8 mouse cellular contexts compared by ENCODE assay signal in the genomic region with DNA sequence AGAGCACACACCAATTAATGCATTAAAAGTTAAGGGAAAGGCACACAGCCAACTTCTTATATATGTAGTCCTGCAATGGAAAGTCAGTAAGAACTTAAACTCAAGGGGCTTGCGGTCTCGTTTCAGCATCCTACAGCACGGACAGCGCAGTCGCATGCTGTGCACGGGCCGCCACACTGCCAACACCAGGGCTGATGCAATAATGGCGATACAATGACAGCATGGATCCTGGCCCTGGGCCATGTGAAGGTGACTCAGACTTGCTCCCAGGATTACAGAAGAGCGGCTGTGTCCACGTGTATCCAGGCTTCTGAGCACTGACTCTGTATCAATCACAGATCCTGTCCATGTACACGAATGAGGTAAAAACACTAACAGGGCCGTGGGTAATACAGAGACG.
A peak's percentile ranks its signal among the peaks of the same experiment; 100 is the strongest.
DNase-seq lines count a peak whose midpoint lies in the region; ATAC-seq lines count a peak whose summit lies in the region.
"Had no signal": no experiment of that assay in that cellular context is flagged by ENCODE, and none has a peak within 500 bp of the region (broad histone marks: within the 10 kb centered on the region; RNA-seq: fewer than 3 reads in every experiment).

No protein-coding gene starts in this region.

- H3K9me3 ChIP-seq in liver, embryonic 12.5 days (replicated peaks), result no peaks in the 10 kb centered on the region

- ATAC-seq in liver, embryonic 12.5 days, result no peak
- ATAC-seq in megakaryocyte progenitor cell, adult 5-6 weeks (replicated peaks; ENCODE audit: poor library complexity), result peak; percentile 68

- no peak overlapping the region for H3K27ac ChIP-seq in liver, embryonic 12.5 days

- peaks cover 5% of the 10 kb centered on the region; the same call in 1 of the 2 replicates for H3K4me1 ChIP-seq in liver, embryonic 12.5 days

- DNase-seq in liver (peak; percentile 38), ZHBTc4 (ENCODE audit: low read depth, low spot score) (peak; percentile 40)
- DNase-seq in cerebellum, adult 9-10 months, result peak; percentile 78
- no peak for DNase-seq in testis, postnatal 14 days (ENCODE audit: low spot score)
- no peak for DNase-seq in right cerebral cortex, adult 2 months (ENCODE audit: low spot score in 2 of 2)
- DNase-seq: lung, postnatal 10 days had no signal

- WGBS in liver, embryonic 12.5 days (ENCODE audit: insufficient replicate concordance), result 85% methylated on average over 13 of the region's 13 CpGs

- H3K4me3 ChIP-seq in liver, embryonic 12.5 days, result no peak overlapping the region

- peaks cover 10% of the 10 kb centered on the region; the same call in 1 of the 2 replicates for H3K36me3 ChIP-seq in liver, embryonic 12.5 days

- no peak overlapping the region for H3K4me2 ChIP-seq in liver, embryonic 12.5 days

- no peak overlapping the region for H3K9ac ChIP-seq in liver, embryonic 12.5 days

- H3K27me3 ChIP-seq in liver, embryonic 12.5 days (replicated peaks), result no peaks in the 10 kb centered on the region

Comparison
In these comparisons a context has a peak if more than half of its experiments do, and no peak if none do; other contexts are left out.
1. DNase-seq: peak in liver (single experiment), ZHBTc4 (single experiment) and cerebellum, adult 9-10 months (single experiment); none in testis, postnatal 14 days (single experiment) and right cerebral cortex, adult 2 months (0 of 2).